Mouse (Mus musculus) yolk sac, embryonic 10.5 days (tissue): ENCODE results near the gene Fam104a.
"Not testable (repeated sequence)": the region's sequence is repeated elsewhere in the genome, so short reads cannot be mapped to it uniquely, and the experiment has no call there.

Experiments
- DNase-seq: peaks from one replicate; pipeline ENCODE4 v3.0.0-alpha.2; 2017; ENCODE audit warnings: low spot score

Fam104a gene

DNA sequence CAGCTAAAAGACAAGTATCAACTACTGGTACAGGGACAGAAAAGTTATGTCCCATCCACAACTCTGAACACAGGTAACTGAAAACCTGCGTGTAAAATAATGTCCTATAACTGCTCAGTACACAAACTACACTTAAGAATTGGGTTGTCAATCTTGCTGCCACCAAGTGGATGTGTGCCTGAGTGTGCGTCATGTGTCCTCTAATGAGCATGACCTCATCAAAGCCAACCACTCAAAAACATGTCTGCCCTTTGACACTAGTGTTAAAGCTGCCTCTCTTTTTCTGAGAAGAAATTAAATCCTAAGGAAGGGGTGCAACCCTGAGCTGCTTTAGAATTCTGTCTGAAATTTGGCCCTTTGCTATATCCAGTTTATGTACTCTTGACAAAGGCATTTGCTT lies 19.7 kb downstream of the Fam104a start:
- DNase-seq, result no peak

- DNase-seq, result no peak
These were observed 22.1 kb downstream of the Fam104a start for GRCm38 (mm10) chr11:113661835-113662351.

GRCm38 (mm10) chr11:113660940-113661339 lies 23.0 kb downstream of the Fam104a start:
- no peak for DNase-seq

GRCm38 (mm10) chr11:113660213-113660612 lies 23.7 kb downstream of the Fam104a start:
- DNase-seq, result not testable (repeated sequence)

DNA sequence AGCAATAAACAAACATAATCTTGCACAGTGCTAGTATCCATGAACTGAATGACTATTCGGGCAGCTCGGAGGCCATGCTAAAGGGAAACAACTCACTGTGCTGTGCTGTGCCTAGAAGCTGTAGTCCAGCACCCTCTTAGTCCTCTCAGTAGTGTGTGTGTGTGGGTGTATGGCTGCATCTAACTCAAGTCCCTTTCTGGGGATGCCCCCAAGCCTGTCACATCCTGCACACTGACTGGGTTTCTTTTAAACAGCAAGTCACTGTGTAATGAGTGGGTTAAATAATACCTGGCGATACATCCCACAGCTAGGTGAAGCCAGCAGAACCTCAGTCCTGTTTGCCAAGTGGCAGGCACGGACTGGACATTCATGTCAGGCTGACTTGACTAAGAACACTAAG lies 25.2 kb downstream of the Fam104a start:
- DNase-seq, result no peak

DNA sequence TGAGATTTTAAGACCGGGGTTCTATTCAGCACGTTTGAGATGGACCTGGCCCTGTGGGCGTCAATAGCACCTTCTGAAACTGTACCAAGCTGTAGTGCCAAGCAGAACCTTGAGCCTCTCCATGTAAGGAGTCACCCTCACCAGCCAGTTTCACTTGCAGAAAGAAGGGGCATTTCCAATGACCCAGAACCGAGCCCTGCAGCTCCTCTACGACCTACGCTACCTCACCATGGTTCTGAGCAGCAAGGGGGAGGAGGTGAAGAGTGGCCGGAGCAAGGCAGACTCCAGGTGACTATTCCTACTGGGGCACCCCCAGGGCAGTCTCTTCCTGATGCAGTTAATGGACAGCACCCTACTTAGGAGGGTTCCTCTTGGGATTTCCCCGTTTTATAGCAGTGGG lies 25.6 kb downstream of the Fam104a start:
- DNase-seq, result no peak

DNA sequence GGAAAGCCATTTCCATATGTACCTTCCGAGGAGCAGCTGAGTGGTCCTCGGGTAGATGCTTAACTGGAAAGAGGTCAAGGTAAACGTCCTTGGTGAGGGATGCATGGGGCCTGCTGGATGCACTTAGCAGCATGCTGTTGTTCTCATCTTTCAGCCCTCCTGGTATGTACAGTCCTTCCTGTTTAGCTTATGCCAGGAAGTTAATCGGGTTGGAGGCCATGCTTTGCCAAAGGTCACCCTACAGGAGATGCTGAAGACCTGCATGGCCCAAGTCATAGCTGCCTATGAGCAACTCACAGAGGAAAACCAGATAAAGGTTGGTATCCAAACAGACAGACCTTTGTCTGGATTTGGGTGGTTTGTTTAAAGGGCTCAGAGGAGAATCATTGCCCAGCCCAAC lies 26.7 kb downstream of the Fam104a start:
- no peak for DNase-seq

- no peak for DNase-seq
These were observed 27.4 kb downstream of the Fam104a start for GRCm38 (mm10) chr11:113656511-113656932.

DNA sequence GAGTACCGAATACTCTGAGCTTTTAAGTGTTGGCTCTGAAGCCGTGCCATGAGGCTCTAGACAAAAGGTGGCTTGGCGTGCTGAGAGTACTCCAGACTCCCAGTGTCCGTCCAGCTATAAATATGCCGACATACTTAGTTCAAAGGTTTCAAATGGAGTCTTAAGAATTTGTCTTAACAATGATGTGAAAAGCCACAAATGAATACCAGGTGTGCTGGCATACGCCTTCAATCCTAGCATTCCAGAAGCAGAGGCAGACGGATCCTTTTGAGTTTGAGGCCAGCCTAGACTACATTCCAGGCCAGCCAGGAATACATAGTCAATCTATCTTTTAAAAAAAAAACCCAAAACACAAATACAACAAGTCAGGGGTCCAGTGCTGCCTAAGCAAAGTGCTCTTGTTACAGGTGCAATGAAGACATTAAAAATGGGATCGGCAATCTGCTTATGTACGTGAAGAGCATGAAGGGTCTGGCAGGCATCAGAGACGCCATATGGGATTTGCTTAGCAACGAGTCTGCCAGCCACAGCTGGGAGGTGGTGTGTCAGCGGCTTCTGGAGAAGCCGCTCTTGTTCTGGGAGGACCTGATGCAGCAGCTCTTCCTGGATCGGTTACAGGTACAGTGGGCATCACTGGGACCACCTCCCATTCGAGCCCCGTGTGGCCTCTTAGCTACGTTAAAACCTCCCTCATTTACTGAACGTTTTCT lies 29.2 kb downstream of the Fam104a start:
- no peak for DNase-seq

DNA sequence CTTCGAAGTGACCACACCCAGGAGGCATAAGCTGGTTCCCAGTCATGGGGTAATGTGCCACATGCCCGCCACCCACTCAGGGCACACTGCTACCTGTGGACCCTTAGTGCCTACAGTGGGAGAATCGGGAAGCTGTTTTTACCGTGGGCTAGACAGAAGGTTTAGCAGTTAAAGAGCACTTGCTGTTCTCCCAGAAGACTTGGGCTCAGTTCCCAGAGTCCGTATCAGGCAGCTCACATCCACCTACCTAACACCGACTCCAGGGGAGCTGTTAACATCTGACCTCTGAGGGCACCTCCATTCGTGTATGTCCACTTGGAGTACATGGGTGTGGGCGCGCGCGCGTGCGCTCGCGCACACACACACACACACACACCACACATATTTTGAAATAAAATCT lies 29.9 kb downstream of the Fam104a start:
- no peak for DNase-seq

GRCm38 (mm10) chr11:113652516-113652915 lies 31.4 kb downstream of the Fam104a start:
- no peak for DNase-seq

GRCm38 (mm10) chr11:113651907-113652273 lies 32.1 kb downstream of the Fam104a start:
- DNase-seq, result no peak

DNA sequence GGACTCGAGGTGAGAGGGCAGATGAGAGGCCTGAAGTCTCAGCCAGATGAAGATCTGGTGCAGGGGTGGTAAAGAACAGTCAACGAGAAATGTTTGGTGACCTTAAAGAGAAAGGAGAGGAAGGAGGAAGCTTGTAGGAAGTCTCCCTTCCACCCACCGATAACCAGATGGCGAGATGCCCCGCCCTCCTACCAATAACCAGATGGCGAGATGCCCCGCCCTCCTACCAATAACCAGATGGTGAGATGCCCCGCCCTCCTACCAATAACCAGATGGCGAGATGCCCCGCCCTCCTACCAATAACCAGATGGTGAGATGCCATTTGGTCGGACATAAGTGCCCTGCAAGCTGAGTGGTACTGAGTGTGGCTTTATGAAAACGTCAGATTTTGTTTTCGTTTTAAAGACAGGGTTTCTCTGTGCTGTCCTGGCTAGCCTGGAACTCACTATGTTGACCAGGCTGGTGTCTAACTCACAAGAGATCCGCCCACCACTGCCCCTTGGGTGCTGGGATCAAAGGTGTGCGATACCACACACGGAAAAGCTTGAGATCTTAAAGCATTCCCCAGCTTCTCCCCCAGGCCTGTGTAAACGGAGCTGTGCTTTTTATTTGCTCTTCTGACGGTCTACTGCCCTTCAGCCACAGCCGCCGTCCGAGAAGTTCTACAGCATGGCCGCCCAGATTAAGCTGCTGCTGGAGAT lies 32.6 kb downstream of the Fam104a start:
- peak; percentile 60 for DNase-seq

GRCm38 (mm10) chr11:113649353-113650210 lies 34.4 kb downstream of the Fam104a start, which contains the start of gene Slc39a11:
Gene Slc39a11, minus strand, starts transcription at chr11:113650079.
- peak; percentile 82 for DNase-seq

GRCm38 (mm10) chr11:113648690-113649352 lies 35.1 kb downstream of the Fam104a start, which contains the start of gene Cog1:
Gene Cog1, plus strand, starts transcription at chr11:113649169.
- no peak for DNase-seq

DNA sequence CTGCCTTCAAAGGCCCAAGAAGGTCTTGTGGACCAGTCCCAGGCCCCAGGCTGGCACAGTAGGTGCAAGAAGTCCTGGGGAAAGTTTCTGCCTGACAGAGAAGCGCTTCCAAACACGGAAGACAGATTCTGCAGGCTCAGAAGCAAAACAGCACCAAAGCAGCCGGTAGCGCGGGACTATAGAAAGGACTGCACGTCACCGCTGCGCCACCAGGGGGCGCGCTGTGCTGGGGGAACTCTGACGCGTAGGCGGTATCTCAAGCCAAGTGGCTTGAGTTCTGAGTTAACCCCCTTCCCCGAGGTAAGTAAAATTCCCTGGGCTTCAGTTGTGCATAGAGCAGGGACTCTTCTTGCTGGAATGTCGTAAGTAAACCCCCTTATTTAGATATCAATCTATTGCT lies 35.8 kb downstream of the Fam104a start:
- peak; percentile 75 for DNase-seq

DNA sequence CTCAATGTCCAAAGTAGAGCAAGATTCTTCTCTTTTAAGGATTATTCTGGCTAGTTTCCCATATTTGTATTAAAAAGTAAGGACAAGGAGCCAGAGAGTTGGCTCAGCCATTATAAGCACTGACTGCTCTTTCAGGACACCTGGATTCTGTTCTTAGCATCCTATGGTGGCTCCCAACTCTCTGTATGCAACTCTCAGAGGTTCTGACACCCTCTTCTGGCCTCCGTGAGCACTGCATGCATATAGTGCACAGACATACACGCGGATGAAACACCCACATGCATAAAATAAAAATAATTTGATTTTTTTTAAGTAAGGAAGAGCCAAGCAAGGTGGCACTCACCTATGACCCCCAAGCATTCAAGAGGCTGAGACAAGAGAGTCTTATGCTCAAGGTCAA lies 38.8 kb downstream of the Fam104a start:
- DNase-seq, result no peak

- DNase-seq, result no peak
These were observed 45.3 kb downstream of the Fam104a start for GRCm38 (mm10) chr11:113638680-113639079.

- DNase-seq, result no peak
These were observed 49.2 kb downstream of the Fam104a start for GRCm38 (mm10) chr11:113634699-113635121.

DNA sequence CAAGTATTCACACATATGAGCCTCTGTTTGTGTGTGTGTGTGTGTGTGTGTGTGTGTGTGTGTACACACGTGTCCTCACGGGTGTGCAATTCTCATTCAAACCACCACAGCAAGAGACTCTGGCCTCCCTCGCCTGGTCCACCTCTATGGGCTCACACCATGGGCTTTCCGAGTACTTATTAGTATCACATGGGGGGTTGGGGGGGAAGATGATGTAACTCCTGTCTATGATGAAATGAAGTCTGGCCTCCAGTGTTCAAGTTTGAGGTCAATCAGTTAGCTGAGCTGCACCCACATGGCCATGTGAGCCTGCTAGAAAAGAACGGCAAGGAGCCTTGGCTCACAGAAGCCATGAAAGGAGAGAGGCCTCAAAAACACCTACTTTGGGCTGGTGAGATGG lies 50.6 kb downstream of the Fam104a start:
- DNase-seq, result no peak

GRCm38 (mm10) chr11:113632303-113632702 lies 51.7 kb downstream of the Fam104a start:
- DNase-seq, result peak; percentile 40

GRCm38 (mm10) chr11:113631862-113632261 lies 52.1 kb downstream of the Fam104a start:
- peak; percentile 34 for DNase-seq
